Mouse (Mus musculus): ENCODE measurements at regions not wholly inside any gene's neighbourhood (a gene's known extent, or its start where the extent isn't known, plus 50 kb on each side); places are given as distances from the start of the nearest gene placed in this dataset.

GRCm38 (mm10) chr2:118034026-118034425 lies 77.7 kb upstream of the Thbs1 start:
- TF ChIP-seq POLR2A (IDR thresholded peaks at IDR 0.05; ENCODE audit: low read depth, low read length): no peak
- no peak for TF ChIP-seq CTCF (conservative IDR thresholded peaks at IDR 0.05; ENCODE audit: insufficient read depth, insufficient read length, low read depth, low read length)
- no peak for DNase-seq
- Histone ChIP-seq H3K27ac (ENCODE audit: insufficient read depth, low read depth, low read length) (no peak overlapping the region), H3K27me3 (replicated peaks; ENCODE audit: control insufficient read depth, insufficient read depth, low read length) (no peaks in the 10 kb centered on the region), H3K4me1 (ENCODE audit: control insufficient read depth, insufficient read depth, low read length) (no peaks in the 10 kb centered on the region), H3K36me3 (ENCODE audit: control insufficient read depth, insufficient read depth, low read length) (no peaks in the 10 kb centered on the region), H3K4me3 (ENCODE audit: insufficient read depth, low read depth, low read length) (no peak overlapping the region)
- WGBS: 81% methylated on average over 3 of the region's 3 CpGs

- H3K27me3 ChIP-seq (replicated peaks; ENCODE audit: control insufficient read depth, insufficient read depth, low read length): no peaks in the 10 kb centered on the region
- no peak for TF ChIP-seq POLR2A (IDR thresholded peaks at IDR 0.05; ENCODE audit: low read depth, low read length)
- TF ChIP-seq CTCF (conservative IDR thresholded peaks at IDR 0.05; ENCODE audit: insufficient read depth, insufficient read length, low read depth, low read length): no peak
- H3K4me3 ChIP-seq (ENCODE audit: insufficient read depth, low read depth, low read length): no peak overlapping the region
- H3K27ac ChIP-seq (ENCODE audit: insufficient read depth, low read depth, low read length): no peak overlapping the region
- WGBS: 98% methylated on average over 1 of the region's 1 CpGs
- H3K4me1 ChIP-seq (ENCODE audit: control insufficient read depth, insufficient read depth, low read length): no peaks in the 10 kb centered on the region
- DNase-seq: no peak
- H3K36me3 ChIP-seq (ENCODE audit: control insufficient read depth, insufficient read depth, low read length): no peaks in the 10 kb centered on the region
Measured at GRCm38 (mm10) chr2:118035333-118035732, 76.3 kb upstream of the Thbs1 start.

- Histone ChIP-seq H3K36me3 (ENCODE audit: control insufficient read depth, insufficient read depth, low read length) (no peaks in the 10 kb centered on the region), H3K27me3 (replicated peaks; ENCODE audit: control insufficient read depth, insufficient read depth, low read length) (no peaks in the 10 kb centered on the region), H3K27ac (ENCODE audit: insufficient read depth, low read depth, low read length) (0 out of 2 replicates have a peak overlapping the region, but pooled peaks have one; percentile 16), H3K4me1 (ENCODE audit: control insufficient read depth, insufficient read depth, low read length) (peaks cover 3% of the 10 kb centered on the region; the same call in 1 of the 2 replicates), H3K4me3 (ENCODE audit: insufficient read depth, low read depth, low read length) (no peak overlapping the region)
- 76% methylated on average over 16 of the region's 16 CpGs for WGBS
- peak; percentile 64 for DNase-seq
- TF ChIP-seq POLR2A (IDR thresholded peaks at IDR 0.05; ENCODE audit: low read depth, low read length) (no peak), CTCF (conservative IDR thresholded peaks at IDR 0.05; ENCODE audit: insufficient read depth, insufficient read length, low read depth, low read length) (no peak)
Measured at GRCm38 (mm10) chr2:118038859-118039818, 72.5 kb upstream of the Thbs1 start.

- no peaks in the 10 kb centered on the region for H3K27me3 ChIP-seq (replicated peaks; ENCODE audit: control insufficient read depth, insufficient read depth, low read length)
- TF ChIP-seq POLR2A (IDR thresholded peaks at IDR 0.05; ENCODE audit: low read depth, low read length) (no peak), CTCF (conservative IDR thresholded peaks at IDR 0.05; ENCODE audit: insufficient read depth, insufficient read length, low read depth, low read length) (no peak)
- no peaks in the 10 kb centered on the region for H3K36me3 ChIP-seq (ENCODE audit: control insufficient read depth, insufficient read depth, low read length)
- H3K4me3 ChIP-seq (ENCODE audit: insufficient read depth, low read depth, low read length): no peak overlapping the region
- no peak for DNase-seq
- H3K27ac ChIP-seq (ENCODE audit: insufficient read depth, low read depth, low read length): 0 out of 2 replicates have a peak overlapping the region, but pooled peaks have one; percentile 16
- 77% methylated on average over 4 of the region's 4 CpGs for WGBS
- peaks cover 3% of the 10 kb centered on the region; the same call in 1 of the 2 replicates for H3K4me1 ChIP-seq (ENCODE audit: control insufficient read depth, insufficient read depth, low read length)
Measured at GRCm38 (mm10) chr2:118039819-118040206, 71.9 kb upstream of the Thbs1 start.

- Histone ChIP-seq H3K4me3 (ENCODE audit: insufficient read depth, low read depth, low read length) (no peak overlapping the region), H3K27me3 (replicated peaks; ENCODE audit: control insufficient read depth, insufficient read depth, low read length) (no peaks in the 10 kb centered on the region), H3K27ac (ENCODE audit: insufficient read depth, low read depth, low read length) (peak overlapping the region; percentile 69; the same call in 1 of the 2 replicates), H3K36me3 (ENCODE audit: control insufficient read depth, insufficient read depth, low read length) (no peaks in the 10 kb centered on the region), H3K4me1 (ENCODE audit: control insufficient read depth, insufficient read depth, low read length) (peaks cover 3% of the 10 kb centered on the region; the same call in 1 of the 2 replicates)
- peak; percentile 74 for DNase-seq
- WGBS: 52% methylated on average over 5 of the region's 5 CpGs
- no peak for TF ChIP-seq POLR2A (IDR thresholded peaks at IDR 0.05; ENCODE audit: low read depth, low read length)
- TF ChIP-seq CTCF (conservative IDR thresholded peaks at IDR 0.05; ENCODE audit: insufficient read depth, insufficient read length, low read depth, low read length): no peak
Measured at GRCm38 (mm10) chr2:118042380-118043055, 69.2 kb upstream of the Thbs1 start.

GRCm38 (mm10) chr2:118044666-118045065 lies 67.0 kb upstream of the Thbs1 start:
- no peaks in the 10 kb centered on the region for H3K27me3 ChIP-seq (replicated peaks; ENCODE audit: control insufficient read depth, insufficient read depth, low read length)
- H3K4me3 ChIP-seq (ENCODE audit: insufficient read depth, low read depth, low read length): no peak overlapping the region
- peaks cover 3% of the 10 kb centered on the region; the same call in 1 of the 2 replicates for H3K4me1 ChIP-seq (ENCODE audit: control insufficient read depth, insufficient read depth, low read length)
- DNase-seq: no peak
- TF ChIP-seq CTCF (conservative IDR thresholded peaks at IDR 0.05; ENCODE audit: insufficient read depth, insufficient read length, low read depth, low read length) (no peak), POLR2A (IDR thresholded peaks at IDR 0.05; ENCODE audit: low read depth, low read length) (no peak)
- H3K27ac ChIP-seq (ENCODE audit: insufficient read depth, low read depth, low read length): no peak overlapping the region
- no peaks in the 10 kb centered on the region for H3K36me3 ChIP-seq (ENCODE audit: control insufficient read depth, insufficient read depth, low read length)
- 53% methylated on average over 1 of the region's 1 CpGs for WGBS

- Histone ChIP-seq H3K27me3 (replicated peaks; ENCODE audit: control insufficient read depth, insufficient read depth, low read length) (no peaks in the 10 kb centered on the region), H3K4me1 (ENCODE audit: control insufficient read depth, insufficient read depth, low read length) (no peaks in the 10 kb centered on the region), H3K4me3 (ENCODE audit: insufficient read depth, low read depth, low read length) (no peak overlapping the region), H3K36me3 (ENCODE audit: control insufficient read depth, insufficient read depth, low read length) (no peaks in the 10 kb centered on the region), H3K27ac (ENCODE audit: insufficient read depth, low read depth, low read length) (no peak overlapping the region)
- DNase-seq: no peak
- 79% methylated on average over 2 of the region's 2 CpGs for WGBS
- TF ChIP-seq POLR2A (IDR thresholded peaks at IDR 0.05; ENCODE audit: low read depth, low read length) (no peak), CTCF (conservative IDR thresholded peaks at IDR 0.05; ENCODE audit: insufficient read depth, insufficient read length, low read depth, low read length) (no peak)
Measured at GRCm38 (mm10) chr2:118050326-118050725, 61.4 kb upstream of the Thbs1 start.

Data from kidney, adult 2 months (tissue).